Mouse (Mus musculus): ENCODE measurements around the gene Pcna. TPM values are rescaled to one million over a fixed set of nuclear protein-coding genes. Genes with fewer than 3 reads are reported as not detected.
A peak's percentile ranks its signal among the peaks of the same experiment; 100 is the strongest.

The Pcna gene
- polyA plus RNA-seq, 1 experiment from 2014 or later, result 212 TPM

DNA sequence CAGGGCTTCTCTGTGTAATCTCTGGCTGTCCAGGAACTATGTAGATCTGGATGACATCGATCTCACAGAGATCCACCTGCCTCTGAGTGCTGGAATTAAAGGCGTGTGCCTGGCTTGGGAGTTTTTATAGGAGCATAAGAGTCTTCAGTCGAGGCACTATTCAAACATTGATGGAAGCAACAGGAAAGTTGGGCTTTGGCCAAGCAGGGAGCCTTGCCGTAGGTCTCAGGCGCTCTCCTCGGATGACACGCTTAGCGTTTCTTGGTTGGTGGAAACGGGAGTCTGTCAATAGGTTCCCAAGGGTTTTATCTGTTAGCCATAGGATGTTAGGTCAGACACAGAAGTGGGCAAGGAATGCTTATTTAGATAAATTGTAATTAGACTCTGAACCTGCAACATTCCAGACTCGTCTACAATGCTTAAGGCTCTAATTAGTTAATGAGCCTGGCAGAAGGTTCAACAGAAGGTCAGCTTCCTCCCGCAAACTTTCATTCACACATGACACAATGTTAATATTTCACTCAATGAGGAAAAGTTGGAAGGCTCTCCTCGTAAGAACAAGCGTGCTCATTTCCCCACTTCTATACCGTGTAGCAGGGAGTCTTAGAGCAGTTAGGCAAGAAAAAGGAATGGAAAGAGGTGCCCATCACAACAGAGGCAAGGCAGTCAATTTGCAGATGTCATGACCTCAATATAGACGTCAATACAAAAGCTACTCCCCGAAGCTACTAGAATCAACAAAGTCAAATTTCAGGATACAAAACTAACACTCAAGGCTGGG lies 18.9 kb downstream of the Pcna start:
- no peaks in the 10 kb centered on the region for H3K36me3 ChIP-seq (ENCODE audit: control insufficient read depth, insufficient read depth, low read length)
- H3K4me1 ChIP-seq (ENCODE audit: control insufficient read depth, insufficient read depth, low read length), result no peaks in the 10 kb centered on the region
- H3K4me3 ChIP-seq (ENCODE audit: low read depth, low read length), result no peak overlapping the region
- no peak overlapping the region for H3K9ac ChIP-seq (ENCODE audit: low read depth, low read length)
- no peak overlapping the region for H3K27ac ChIP-seq (ENCODE audit: low read depth, low read length)
- H3K9me3 ChIP-seq (replicated peaks; ENCODE audit: control insufficient read depth, low read length), result no peaks in the 10 kb centered on the region
- no peak overlapping the region for H3K4me2 ChIP-seq
- WGBS (ENCODE audit: insufficient replicate concordance), result 68% methylated on average over 16 of the region's 16 CpGs
- ATAC-seq (replicated peaks; ENCODE audit: insufficient number of reproducible peaks, low FRiP score, low TSS enrichment), result no peak
- no peaks in the 10 kb centered on the region for H3K27me3 ChIP-seq (ENCODE audit: control insufficient read depth, insufficient read depth, low read length)

DNA sequence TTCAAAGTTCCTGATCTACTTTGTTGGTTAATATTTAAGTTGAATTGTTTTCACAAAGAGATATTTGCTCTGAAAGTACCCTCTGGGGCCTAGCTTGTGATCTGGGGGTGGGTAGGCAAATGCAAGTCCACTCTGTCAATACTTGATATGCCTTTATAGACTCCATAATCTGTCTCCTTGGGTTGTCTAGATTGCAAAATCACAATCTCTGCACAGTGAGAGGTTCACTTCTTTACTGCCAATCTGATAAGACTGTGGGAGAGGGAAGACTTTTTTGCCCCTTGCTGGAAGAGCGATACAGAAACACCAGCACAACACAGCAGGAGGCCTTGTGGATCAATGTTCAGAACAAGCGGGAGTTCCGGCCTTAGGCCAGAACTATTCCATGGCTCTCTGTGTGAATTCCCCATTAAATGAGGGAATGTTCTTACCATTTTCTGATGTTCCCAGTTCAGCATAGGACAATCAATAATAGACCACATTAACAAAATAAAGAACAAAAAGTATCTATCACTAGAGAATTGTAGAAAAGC lies 20.6 kb downstream of the Pcna start:
- WGBS (ENCODE audit: insufficient replicate concordance), result 87% methylated on average over 3 of the region's 3 CpGs
- Histone ChIP-seq H3K4me3 (ENCODE audit: low read depth, low read length) (no peak overlapping the region), H3K27me3 (ENCODE audit: control insufficient read depth, insufficient read depth, low read length) (no peaks in the 10 kb centered on the region), H3K9ac (ENCODE audit: low read depth, low read length) (no peak overlapping the region), H3K9me3 (replicated peaks; ENCODE audit: control insufficient read depth, low read length) (no peaks in the 10 kb centered on the region), H3K4me2 (no peak overlapping the region), H3K4me1 (ENCODE audit: control insufficient read depth, insufficient read depth, low read length) (no peaks in the 10 kb centered on the region), H3K36me3 (ENCODE audit: control insufficient read depth, insufficient read depth, low read length) (no peaks in the 10 kb centered on the region), H3K27ac (ENCODE audit: low read depth, low read length) (no peak overlapping the region)
- no peak for ATAC-seq (replicated peaks; ENCODE audit: insufficient number of reproducible peaks, low FRiP score, low TSS enrichment)

DNA sequence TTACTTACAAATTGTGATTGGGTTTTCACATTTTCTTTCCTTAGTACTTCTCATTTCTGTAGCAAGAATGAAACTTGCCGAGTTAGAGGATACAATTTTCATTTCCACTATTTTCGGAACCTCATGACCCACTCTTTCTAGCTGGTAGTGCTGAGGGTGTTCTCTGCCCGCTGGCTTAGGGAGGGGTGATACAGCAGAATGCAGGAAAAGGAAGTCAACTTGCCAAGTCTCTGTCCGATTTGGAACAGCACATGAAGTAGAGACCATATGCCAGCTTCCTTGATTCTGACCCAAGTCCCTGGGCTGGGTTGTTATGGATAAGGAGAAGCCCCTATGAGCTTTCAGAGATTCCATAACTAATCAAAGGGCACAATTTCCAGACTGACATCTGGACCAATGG lies 28.8 kb downstream of the Pcna start:
- Histone ChIP-seq H3K4me1 (ENCODE audit: control insufficient read depth, insufficient read depth, low read length) (peaks cover 3% of the 10 kb centered on the region; the same call in 1 of the 2 replicates), H3K9me3 (replicated peaks; ENCODE audit: control insufficient read depth, low read length) (no peaks in the 10 kb centered on the region), H3K9ac (ENCODE audit: low read depth, low read length) (no peak overlapping the region), H3K4me3 (ENCODE audit: low read depth, low read length) (no peak overlapping the region), H3K36me3 (ENCODE audit: control insufficient read depth, insufficient read depth, low read length) (no peaks in the 10 kb centered on the region), H3K4me2 (no peak overlapping the region), H3K27me3 (ENCODE audit: control insufficient read depth, insufficient read depth, low read length) (no peaks in the 10 kb centered on the region), H3K27ac (ENCODE audit: low read depth, low read length) (no peak overlapping the region)
- WGBS (ENCODE audit: insufficient replicate concordance), result 85% methylated on average over 4 of the region's 4 CpGs
- no peak for ATAC-seq (replicated peaks; ENCODE audit: insufficient number of reproducible peaks, low FRiP score, low TSS enrichment)

DNA sequence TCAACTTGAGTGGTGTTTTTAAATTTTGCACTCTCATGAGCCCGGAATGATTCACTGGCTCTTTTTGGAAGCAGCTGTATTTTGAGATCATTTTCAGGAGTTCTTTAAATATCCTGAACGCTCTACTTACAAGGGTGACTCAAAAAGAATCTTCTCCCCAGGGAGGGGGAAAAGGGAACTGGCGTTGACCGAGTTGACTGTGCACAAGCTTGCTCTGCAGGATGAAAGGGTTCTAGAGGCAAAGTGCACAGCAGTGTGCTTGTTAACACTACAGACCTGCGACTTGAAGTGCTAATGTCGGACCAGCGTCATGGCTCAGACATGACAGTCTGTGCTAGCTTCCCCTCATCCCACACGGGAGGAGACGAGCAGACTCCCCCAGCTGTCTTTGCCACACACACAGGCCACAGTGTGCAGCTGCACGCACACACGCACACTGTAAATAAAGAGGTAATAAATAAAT lies 31.5 kb downstream of the Pcna start:
- Histone ChIP-seq H3K4me2 (peak overlapping the region; percentile 11; the same call in 1 of the 2 replicates), H3K27ac (ENCODE audit: low read depth, low read length) (0 out of 2 replicates have a peak overlapping the region, but pooled peaks have one; percentile 22), H3K4me1 (ENCODE audit: control insufficient read depth, insufficient read depth, low read length) (peaks cover 3% of the 10 kb centered on the region; the same call in 1 of the 2 replicates), H3K27me3 (ENCODE audit: control insufficient read depth, insufficient read depth, low read length) (no peaks in the 10 kb centered on the region), H3K4me3 (ENCODE audit: low read depth, low read length) (no peak overlapping the region), H3K9ac (ENCODE audit: low read depth, low read length) (no peak overlapping the region), H3K36me3 (ENCODE audit: control insufficient read depth, insufficient read depth, low read length) (no peaks in the 10 kb centered on the region), H3K9me3 (replicated peaks; ENCODE audit: control insufficient read depth, low read length) (no peaks in the 10 kb centered on the region)
- no peak for ATAC-seq (replicated peaks; ENCODE audit: insufficient number of reproducible peaks, low FRiP score, low TSS enrichment)
- WGBS (ENCODE audit: insufficient replicate concordance), result 39% methylated on average over 11 of the region's 11 CpGs

DNA sequence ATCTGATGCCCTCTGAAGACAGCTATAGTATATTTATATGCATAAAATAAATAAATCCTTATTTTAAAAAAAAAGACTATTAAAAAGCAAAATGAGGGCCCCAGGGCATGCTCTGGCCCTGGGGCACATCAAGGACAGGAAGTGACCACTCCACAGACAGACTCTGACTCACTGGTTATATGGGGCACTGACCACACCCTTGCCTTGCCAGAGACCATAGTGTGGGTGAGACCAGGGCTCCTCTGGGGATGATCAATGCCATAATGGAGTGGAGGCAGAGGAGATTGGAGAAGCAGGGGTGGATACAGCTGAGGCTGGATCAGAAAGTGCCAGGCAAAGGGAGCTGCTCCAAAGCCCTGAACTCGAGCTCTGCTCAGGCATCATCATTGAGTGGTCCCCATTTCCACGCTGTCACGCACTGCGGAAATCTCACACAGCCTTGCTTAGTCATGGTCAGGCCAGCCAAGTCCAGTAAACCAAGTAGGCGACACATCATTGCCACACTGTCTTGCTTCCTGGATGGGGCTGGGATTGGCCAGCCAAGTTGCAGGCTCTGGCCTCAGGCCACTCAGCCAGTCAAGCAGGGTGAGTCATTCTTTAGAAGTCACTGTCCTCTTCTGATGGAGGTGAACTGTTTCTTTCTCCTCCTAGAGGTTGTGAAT lies 41.0 kb downstream of the Pcna start:
- ATAC-seq (replicated peaks; ENCODE audit: insufficient number of reproducible peaks, low FRiP score, low TSS enrichment), result no peak
- Histone ChIP-seq H3K4me1 (ENCODE audit: control insufficient read depth, insufficient read depth, low read length) (no peaks in the 10 kb centered on the region), H3K9me3 (replicated peaks; ENCODE audit: control insufficient read depth, low read length) (no peaks in the 10 kb centered on the region), H3K4me3 (ENCODE audit: low read depth, low read length) (no peak overlapping the region), H3K27ac (ENCODE audit: low read depth, low read length) (no peak overlapping the region), H3K36me3 (ENCODE audit: control insufficient read depth, insufficient read depth, low read length) (no peaks in the 10 kb centered on the region), H3K27me3 (ENCODE audit: control insufficient read depth, insufficient read depth, low read length) (no peaks in the 10 kb centered on the region), H3K4me2 (no peak overlapping the region), H3K9ac (ENCODE audit: low read depth, low read length) (no peak overlapping the region)
- 80% methylated on average over 5 of the region's 5 CpGs for WGBS (ENCODE audit: insufficient replicate concordance)

DNA sequence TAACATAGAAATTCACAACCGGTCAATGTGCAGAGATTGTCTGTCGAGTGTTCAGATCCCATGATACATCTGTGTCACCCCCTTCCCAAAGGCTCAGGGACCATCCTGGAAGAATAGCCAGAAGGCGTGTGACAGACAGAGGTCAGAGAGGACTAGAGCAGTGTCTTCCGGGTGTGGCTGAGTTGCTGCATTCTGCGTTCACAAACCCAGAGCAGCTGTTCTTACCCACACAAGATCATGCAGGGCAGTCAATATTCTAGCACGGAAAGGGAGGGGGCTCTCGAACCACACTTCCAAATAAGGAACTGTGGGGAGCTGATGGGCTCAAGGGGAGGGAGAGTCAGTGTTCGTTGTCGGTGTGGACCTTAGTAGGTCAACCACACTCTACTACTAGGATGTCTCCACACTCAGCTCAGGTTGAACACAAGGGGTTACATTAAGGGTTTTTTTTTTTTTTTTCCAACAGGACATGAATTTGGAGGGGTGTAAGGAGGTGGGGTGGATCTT lies 42.3 kb downstream of the Pcna start:
- Histone ChIP-seq H3K9me3 (replicated peaks; ENCODE audit: control insufficient read depth, low read length) (no peaks in the 10 kb centered on the region), H3K27me3 (ENCODE audit: control insufficient read depth, insufficient read depth, low read length) (no peaks in the 10 kb centered on the region), H3K4me3 (ENCODE audit: low read depth, low read length) (no peak overlapping the region), H3K4me1 (ENCODE audit: control insufficient read depth, insufficient read depth, low read length) (no peaks in the 10 kb centered on the region), H3K27ac (ENCODE audit: low read depth, low read length) (no peak overlapping the region), H3K36me3 (ENCODE audit: control insufficient read depth, insufficient read depth, low read length) (no peaks in the 10 kb centered on the region), H3K4me2 (no peak overlapping the region), H3K9ac (ENCODE audit: low read depth, low read length) (no peak overlapping the region)
- no peak for ATAC-seq (replicated peaks; ENCODE audit: insufficient number of reproducible peaks, low FRiP score, low TSS enrichment)
- WGBS (ENCODE audit: insufficient replicate concordance), result 86% methylated on average over 9 of the region's 9 CpGs

DNA sequence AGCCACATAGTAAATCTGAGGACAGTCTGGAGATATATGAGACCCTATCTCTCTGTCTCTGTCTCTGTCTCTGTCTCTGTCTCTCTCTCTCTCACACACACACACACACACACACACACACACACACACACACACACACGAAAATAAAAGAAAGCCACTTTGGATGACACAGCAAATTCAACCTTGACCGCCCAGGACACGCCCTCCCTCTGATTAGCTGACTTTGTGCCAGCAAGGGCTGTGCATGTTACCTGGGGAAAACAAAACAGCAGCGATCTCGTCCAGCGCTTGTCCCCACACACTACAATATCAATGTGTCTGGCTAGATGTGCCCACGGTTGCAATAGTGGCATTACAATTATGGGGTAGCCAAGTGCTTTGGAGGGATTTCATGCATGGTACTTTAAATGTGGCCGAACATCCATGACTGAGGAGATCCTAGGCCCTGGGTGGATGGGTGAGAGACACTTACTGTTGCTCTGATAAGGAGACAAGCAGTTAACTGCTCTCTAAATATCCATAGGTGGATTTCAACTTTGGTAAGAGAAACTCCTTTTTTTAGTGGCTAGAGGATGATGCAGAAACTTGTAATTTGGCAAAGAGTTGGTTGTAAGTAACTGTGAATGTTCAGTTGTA lies 44.8 kb downstream of the Pcna start:
- Histone ChIP-seq H3K4me3 (ENCODE audit: low read depth, low read length) (no peak overlapping the region), H3K9me3 (replicated peaks; ENCODE audit: control insufficient read depth, low read length) (no peaks in the 10 kb centered on the region), H3K36me3 (ENCODE audit: control insufficient read depth, insufficient read depth, low read length) (no peaks in the 10 kb centered on the region), H3K27me3 (ENCODE audit: control insufficient read depth, insufficient read depth, low read length) (no peaks in the 10 kb centered on the region), H3K4me2 (no peak overlapping the region), H3K9ac (ENCODE audit: low read depth, low read length) (no peak overlapping the region), H3K4me1 (ENCODE audit: control insufficient read depth, insufficient read depth, low read length) (no peaks in the 10 kb centered on the region), H3K27ac (ENCODE audit: low read depth, low read length) (peak overlapping the region; percentile 22)
- 76% methylated on average over 8 of the region's 8 CpGs for WGBS (ENCODE audit: insufficient replicate concordance)
- peak; percentile 73 for ATAC-seq (replicated peaks; ENCODE audit: insufficient number of reproducible peaks, low FRiP score, low TSS enrichment)

DNA sequence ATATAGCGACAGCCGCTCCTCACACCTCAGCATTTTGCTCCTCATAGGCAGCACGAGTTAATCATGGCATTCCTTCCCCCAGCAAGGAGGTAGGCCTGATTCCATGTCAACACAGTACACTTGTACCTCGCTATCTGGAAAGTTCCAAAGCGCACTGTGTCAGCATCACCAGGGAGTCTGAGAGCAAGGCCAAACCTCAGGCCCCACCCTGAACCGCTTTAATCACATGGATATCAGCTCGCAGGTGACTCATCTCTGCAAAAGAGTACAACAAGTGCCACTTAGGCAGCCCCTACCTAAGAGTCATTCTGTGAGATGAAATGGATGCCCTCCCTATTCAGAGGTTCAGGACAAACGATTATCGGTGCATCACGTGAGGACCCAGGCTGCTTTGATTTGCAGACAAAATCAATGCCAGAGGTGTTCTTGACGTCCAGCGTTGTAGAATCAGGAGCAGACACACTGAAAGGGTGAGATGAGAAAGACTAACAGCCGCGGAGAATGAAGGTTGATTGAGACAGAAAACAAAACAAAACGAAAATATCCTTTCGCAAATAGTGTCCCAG lies 46.7 kb downstream of the Pcna start:
- no peak overlapping the region for H3K4me2 ChIP-seq
- H3K27me3 ChIP-seq (ENCODE audit: control insufficient read depth, insufficient read depth, low read length), result no peaks in the 10 kb centered on the region
- H3K36me3 ChIP-seq (ENCODE audit: control insufficient read depth, insufficient read depth, low read length), result no peaks in the 10 kb centered on the region
- H3K4me3 ChIP-seq (ENCODE audit: low read depth, low read length), result no peak overlapping the region
- no peak overlapping the region for H3K9ac ChIP-seq (ENCODE audit: low read depth, low read length)
- ATAC-seq (replicated peaks; ENCODE audit: insufficient number of reproducible peaks, low FRiP score, low TSS enrichment), result no peak
- H3K27ac ChIP-seq (ENCODE audit: low read depth, low read length), result no peak overlapping the region
- no peaks in the 10 kb centered on the region for H3K4me1 ChIP-seq (ENCODE audit: control insufficient read depth, insufficient read depth, low read length)
- H3K9me3 ChIP-seq (replicated peaks; ENCODE audit: control insufficient read depth, low read length), result no peaks in the 10 kb centered on the region
- WGBS (ENCODE audit: insufficient replicate concordance), result 67% methylated on average over 16 of the region's 16 CpGs
